8 mouse cellular contexts compared by ENCODE assay signal in genomic region chr9:107770374-107771290, GRCm38 (mm10). TPM values are rescaled to one million over a fixed set of nuclear protein-coding genes. Genes with fewer than 3 reads are reported as not detected.
DNase-seq lines count a peak whose midpoint lies in the region; ATAC-seq and TF ChIP-seq lines count a peak whose summit lies in the region.

Gene Rbm5, minus strand, starts transcription at chr9:107770996.

- peak; percentile 98 for ATAC-seq in frontal cortex, adult (ENCODE audit: low TSS enrichment)
- ATAC-seq in lung, postnatal 0 days = peak; percentile 100

- peak; percentile 94 for DNase-seq in MN1 (ENCODE audit: low spot score)
- DNase-seq in cerebellum, adult 9-10 months = peak; percentile 93
- DNase-seq in hindbrain, embryonic 10.5 days (ENCODE audit: low spot score) = peak; percentile 93
- peak; percentile 96 for DNase-seq in layer of hippocampus, adult 9-11 months
- peak; percentile 99 for DNase-seq in lung, postnatal 0 days (ENCODE audit: low spot score)
- DNase-seq in ovary, postnatal 14 days (ENCODE audit: low spot score) = peak; percentile 81
- peak; percentile 95 for DNase-seq in thymus, postnatal 14 days

- H3K27ac ChIP-seq in hindbrain, embryonic 10.5 days = peak within 1 kb of the TSS; percentile 99
- H3K27ac ChIP-seq in lung, postnatal 0 days (ENCODE audit: low read length) = peak within 1 kb of the TSS; percentile 93

- under 1% methylated on average over 60 of the region's 60 CpGs for WGBS in hindbrain, embryonic 10.5 days
- under 1% methylated on average over 60 of the region's 60 CpGs for WGBS in lung, postnatal 0 days

- peak within 1 kb of the TSS; percentile 100 for H3K9ac ChIP-seq in lung, postnatal 0 days (replicated peaks; ENCODE audit: low read depth)

- H3K27me3 ChIP-seq in hindbrain, embryonic 10.5 days (ENCODE audit: insufficient read depth, poor library complexity, severe bottlenecking) = no peaks in the 10 kb centered on the region
- H3K27me3 ChIP-seq in lung, postnatal 0 days (replicated peaks; ENCODE audit: insufficient read depth, low read length) = no peaks in the 10 kb centered on the region

- H3K9me3 ChIP-seq in hindbrain, embryonic 10.5 days = no peaks in the 10 kb centered on the region
- H3K9me3 ChIP-seq in lung, postnatal 0 days (ENCODE audit: low read length) = no peaks in the 10 kb centered on the region

- H3K4me1 ChIP-seq in hindbrain, embryonic 10.5 days (replicated peaks) = peaks cover 19% of the 10 kb centered on the region
- H3K4me1 ChIP-seq in lung, postnatal 0 days (ENCODE audit: insufficient read depth, low read depth, low read length) = peaks cover 4% of the 10 kb centered on the region; the same call in 1 of the 2 replicates

- no peak for TF ChIP-seq CTCF in lung, postnatal 0 days (IDR thresholded peaks at IDR 0.05)

- peak within 1 kb of the TSS; percentile 96 for H3K4me3 ChIP-seq in hindbrain, embryonic 10.5 days
- H3K4me3 ChIP-seq in lung, postnatal 0 days (ENCODE audit: low read depth, low read length) = peak within 1 kb of the TSS; percentile 98

- peaks cover 71% of the 10 kb centered on the region for H3K36me3 ChIP-seq in hindbrain, embryonic 10.5 days
- H3K36me3 ChIP-seq in lung, postnatal 0 days (ENCODE audit: insufficient read depth, low read length) = peaks cover 17% of the 10 kb centered on the region

- H3K4me2 ChIP-seq in lung, postnatal 0 days (replicated peaks; ENCODE audit: low read depth, low read length) = peak within 1 kb of the TSS; percentile 51

- TF ChIP-seq EP300 in lung, postnatal 0 days (IDR thresholded peaks at IDR 0.05) = peak; percentile 59

RNA-seq across cellular contexts. Expression of gene Rbm5, which starts in this region (rescaled TPM):
- 196 and 204 TPM in 2 replicates for polyA plus RNA-seq in hindbrain, embryonic 10.5 days (2016; fragmentation: Nextera tagmentation; extraction: Ambion mirVana)
- polyA plus RNA-seq in lung, postnatal 0 days (2015; fragmentation: Nextera tagmentation; extraction: Ambion mirVana) = 119 and 128 TPM in 2 replicates

Comparison
In these comparisons a context has a peak if more than half of its experiments do, and no peak if none do; other contexts are left out.
1. Peak in every context shown above with its lines: DNase-seq, ATAC-seq, H3K4me3 ChIP-seq and H3K27ac ChIP-seq.